Mouse (Mus musculus): ENCODE data around the gene Orm2.

DNA sequence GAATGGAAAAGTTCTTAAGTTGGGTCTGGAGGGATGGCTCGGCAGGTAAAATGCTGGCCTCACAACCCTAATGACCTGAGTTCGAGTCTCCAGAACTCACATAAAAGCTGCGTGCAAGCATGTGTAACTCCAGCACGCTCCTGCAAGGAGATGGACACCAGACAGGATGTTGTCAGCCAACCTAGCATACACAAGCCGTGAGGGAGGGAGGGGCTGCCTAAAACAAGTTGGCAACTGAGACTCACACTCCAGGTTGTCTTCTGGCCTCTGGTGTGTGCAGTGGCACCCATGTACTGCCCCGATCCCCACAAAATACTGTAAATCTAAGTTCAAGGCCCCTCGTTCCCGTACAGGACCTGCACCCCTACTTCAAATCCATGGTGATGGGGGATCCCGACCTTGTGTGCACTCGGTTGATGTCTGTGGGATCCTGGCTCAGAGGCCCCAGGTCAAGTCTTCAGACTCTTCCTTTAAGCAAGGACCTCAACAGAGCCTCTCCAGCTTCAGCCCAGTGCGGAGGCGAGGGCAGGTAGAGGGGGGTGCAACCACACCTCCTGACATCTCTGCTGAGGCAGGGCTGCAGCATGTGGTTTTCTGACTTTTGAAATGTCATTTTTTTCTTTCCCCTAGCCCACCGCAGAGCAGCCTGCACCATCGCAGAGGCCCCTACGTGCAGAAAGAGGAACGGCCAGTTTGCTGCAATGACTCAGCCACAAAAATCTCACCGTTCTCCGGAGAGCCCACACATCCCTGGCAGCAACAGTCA is 38.5 kb downstream of the Orm2 start:
- TF ChIP-seq CTCF (IDR thresholded peaks at IDR 0.05; ENCODE audit: low read depth, low read length) (no peak), POLR2A (IDR thresholded peaks at IDR 0.05; ENCODE audit: extremely low read depth, insufficient read depth, low read length) (no peak)

Measured in liver, adult 2 months (tissue).